Mouse (Mus musculus) kidney, embryonic 16.5 days (tissue): ENCODE measurements at regions not wholly inside any gene's neighbourhood (a gene's known extent, or its start where the extent isn't known, plus 50 kb on each side); places are given as distances from the start of the nearest gene placed in this dataset.

Source experiments
- ATAC-seq: fragments of 200-750 bp; cut with Nextera tagmentation; 2 replicates; pipeline ENCODE4 v1.8.0; 2017; ENCODE audit warnings: moderate TSS enrichment; ENCODE audit not compliant: low FRiP score, low TSS enrichment
- H3K27ac ChIP-seq: fragments of 300-500 bp; sonication (generic); 2 replicates; pipeline ENCODE4 v1.5.1; 2014; ENCODE audit warnings: low read length
- H3K27me3 ChIP-seq: fragments of 300-500 bp; sonication (generic); 2 replicates; pipeline ENCODE4 v1.6.1; 2014; ENCODE audit warnings: low read length, control low read depth, mixed read lengths; ENCODE audit not compliant: insufficient read depth
- H3K36me3 ChIP-seq: fragments of 300-500 bp; sonication (generic); 2 replicates; pipeline ENCODE4 v1.6.1; 2014; ENCODE audit warnings: low read length, control low read depth, mixed read lengths; ENCODE audit not compliant: insufficient read depth
- H3K4me1 ChIP-seq: fragments of 300-500 bp; sonication (generic); 2 replicates; pipeline ENCODE4 v1.6.1; 2014; ENCODE audit warnings: low read length, control low read depth, mixed read lengths; ENCODE audit not compliant: insufficient read depth
- H3K4me2 ChIP-seq: fragments of 300-500 bp; sonication (generic); replicated peaks from 2 replicates; pipeline ENCODE4 v1.6.1; 2014; ENCODE audit warnings: low read depth, low read length
- H3K4me3 ChIP-seq: fragments of 300-500 bp; sonication (generic); 2 replicates; pipeline ENCODE4 v1.5.1; 2014; ENCODE audit warnings: mild to moderate bottlenecking, low read length
- H3K9ac ChIP-seq: fragments of 300-500 bp; sonication (generic); replicated peaks from 2 replicates; pipeline ENCODE4 v1.6.1; 2014; ENCODE audit warnings: low read length
- H3K9me3 ChIP-seq: fragments of 300-500 bp; sonication (generic); 2 replicates; pipeline ENCODE4 v1.6.1; 2016; ENCODE audit warnings: low read length, control low read depth
- WGBS: fragments of 180-500 bp; shearing (Covaris S2); extraction: QIAGEN DNeasy Blood & Tissue Kit; methylation state at CpG from one replicate; pipeline ENCODE4 v1.1.7; 2014; 5-methylcytosine and 5-hydroxymethylcytosine counted together

DNA sequence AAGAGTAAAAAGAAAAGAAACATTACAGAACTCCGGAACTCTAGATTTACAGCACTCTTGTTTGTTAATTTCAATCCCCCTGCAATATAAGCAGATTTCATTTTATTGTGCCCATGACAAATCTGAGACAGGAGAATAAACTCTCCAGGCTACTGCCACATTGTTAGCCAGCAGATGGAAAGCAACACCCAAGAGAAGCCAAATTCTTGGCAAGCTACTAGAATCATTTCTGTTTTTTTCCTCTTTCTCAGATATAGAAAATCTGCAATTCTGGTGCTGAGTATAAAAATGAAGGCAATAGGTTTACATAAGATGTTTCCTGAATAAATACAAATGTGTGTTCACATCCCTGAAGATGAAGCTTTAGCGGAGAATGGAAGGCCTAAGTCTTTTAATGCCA, 60.5 kb upstream of the Ccser1 start:
- Histone ChIP-seq H3K9me3 (no peaks in the 10 kb centered on the region), H3K36me3 (no peaks in the 10 kb centered on the region), H3K27ac (no peak overlapping the region), H3K27me3 (no peaks in the 10 kb centered on the region), H3K4me1 (no peaks in the 10 kb centered on the region), H3K4me3 (no peak overlapping the region), H3K9ac (no peak overlapping the region), H3K4me2 (no peak overlapping the region)
- WGBS: 59% methylated on average over 2 of the region's 2 CpGs
- ATAC-seq: no peak

DNA sequence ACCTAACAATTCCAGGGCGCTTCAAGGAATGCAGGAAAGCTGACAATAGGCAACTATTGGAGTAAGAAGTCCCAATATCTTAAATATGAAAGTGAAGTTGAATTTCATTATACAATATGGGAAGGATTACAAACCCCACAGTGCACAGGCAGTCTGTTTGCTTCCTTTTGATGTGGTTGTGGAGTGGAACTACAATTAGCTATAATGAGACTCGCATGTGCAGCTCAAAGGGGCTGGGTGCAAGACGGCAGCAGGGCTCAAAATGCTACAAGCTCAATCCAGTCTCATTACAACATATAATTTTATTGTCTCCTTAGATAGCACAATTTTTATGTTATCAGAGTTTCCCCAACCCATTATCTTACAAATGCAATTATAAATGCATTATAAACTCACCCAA, 54.7 kb upstream of the Ccser1 start:
- H3K27ac ChIP-seq: no peak overlapping the region
- no peak overlapping the region for H3K9ac ChIP-seq
- H3K9me3 ChIP-seq: no peaks in the 10 kb centered on the region
- H3K27me3 ChIP-seq: no peaks in the 10 kb centered on the region
- no peaks in the 10 kb centered on the region for H3K36me3 ChIP-seq
- no peak for ATAC-seq
- no peak overlapping the region for H3K4me3 ChIP-seq
- WGBS: 80% methylated on average over 3 of the region's 3 CpGs
- H3K4me1 ChIP-seq: no peaks in the 10 kb centered on the region
- no peak overlapping the region for H3K4me2 ChIP-seq

DNA sequence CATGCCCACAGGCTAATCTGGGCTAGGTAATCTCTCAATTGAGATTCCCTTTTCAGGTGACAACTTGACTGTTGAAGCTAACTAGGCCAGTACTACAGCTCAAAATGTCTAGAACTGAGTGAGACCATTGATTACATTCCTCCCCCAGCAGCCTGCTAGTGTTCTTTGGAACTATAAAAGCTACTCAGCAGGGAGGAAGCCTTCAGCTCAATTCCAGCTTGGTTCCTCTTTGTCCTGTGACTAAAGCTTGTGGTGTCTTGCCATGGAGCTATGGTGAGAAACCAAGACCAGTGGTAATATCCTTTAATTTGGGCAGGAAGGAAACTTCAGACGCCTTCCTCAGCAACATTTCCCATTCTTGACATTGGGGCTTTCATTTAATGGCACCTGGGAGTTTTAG, 52.9 kb upstream of the Ccser1 start:
- Histone ChIP-seq H3K4me1 (no peaks in the 10 kb centered on the region), H3K36me3 (no peaks in the 10 kb centered on the region), H3K27me3 (no peaks in the 10 kb centered on the region), H3K9ac (no peak overlapping the region), H3K4me2 (no peak overlapping the region), H3K27ac (no peak overlapping the region), H3K4me3 (no peak overlapping the region), H3K9me3 (no peaks in the 10 kb centered on the region)
- WGBS: 68% methylated on average over 1 of the region's 1 CpGs
- ATAC-seq: no peak

DNA sequence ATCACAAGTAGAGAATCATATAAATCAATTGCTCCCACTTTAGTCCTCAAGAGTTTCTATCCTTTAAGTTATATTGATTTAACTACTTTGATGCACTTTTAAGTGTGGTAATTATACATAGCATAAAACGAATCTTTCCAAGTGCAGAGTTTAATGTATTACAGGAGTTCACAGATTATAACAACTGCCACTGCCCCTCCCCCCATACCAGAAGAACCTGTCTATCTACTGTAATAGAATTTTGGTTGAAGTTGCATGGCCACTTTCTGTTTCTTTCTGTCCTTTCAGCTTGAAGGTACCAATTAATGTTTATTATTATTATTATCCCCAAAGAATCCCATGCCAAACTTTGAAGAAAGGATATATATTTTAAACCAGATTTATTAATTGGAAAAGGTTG, 51.9 kb upstream of the Ccser1 start:
- ATAC-seq: no peak
- 62% methylated on average over 1 of the region's 1 CpGs for WGBS
- no peak overlapping the region for H3K9ac ChIP-seq
- H3K27me3 ChIP-seq: no peaks in the 10 kb centered on the region
- H3K4me3 ChIP-seq: no peak overlapping the region
- no peaks in the 10 kb centered on the region for H3K4me1 ChIP-seq
- H3K36me3 ChIP-seq: no peaks in the 10 kb centered on the region
- no peaks in the 10 kb centered on the region for H3K9me3 ChIP-seq
- H3K27ac ChIP-seq: no peak overlapping the region
- no peak overlapping the region for H3K4me2 ChIP-seq
